Mouse (Mus musculus) hindbrain, embryonic 12.5 days (tissue): ENCODE results near the gene Aldh2. TPM values are rescaled to one million over a fixed set of nuclear protein-coding genes. Genes with fewer than 3 reads are reported as not detected.
A peak's percentile ranks its signal among the peaks of the same experiment; 100 is the strongest.

Experiments used
- ATAC-seq: fragments of 200-750 bp; cut with Nextera tagmentation; 2 replicates; pipeline ENCODE4 v1.8.0; 2017; ENCODE audit warnings: moderate TSS enrichment; ENCODE audit not compliant: low FRiP score
- H3K27ac ChIP-seq: fragments of 300-500 bp; sonication (generic); 2 replicates; pipeline ENCODE4 v1.5.1; 2016; ENCODE audit warnings: mild to moderate bottlenecking
- H3K27me3 ChIP-seq: fragments of 300-500 bp; sonication (generic); 2 replicates; pipeline ENCODE4 v1.6.1; 2016; ENCODE audit warnings: mild to moderate bottlenecking
- H3K36me3 ChIP-seq: fragments of 300-500 bp; sonication (generic); 2 replicates; pipeline ENCODE4 v1.6.1; 2016; ENCODE audit warnings: mild to moderate bottlenecking
- H3K4me1 ChIP-seq: fragments of 300-500 bp; sonication (generic); 2 replicates; pipeline ENCODE4 v1.6.1; 2016
- H3K4me2 ChIP-seq: fragments of 300-500 bp; sonication (generic); replicated peaks from 2 replicates; pipeline ENCODE4 v1.6.1; 2016; ENCODE audit warnings: mild to moderate bottlenecking
- H3K4me3 ChIP-seq: fragments of 300-500 bp; sonication (generic); 2 replicates; pipeline ENCODE4 v1.5.1; 2016; ENCODE audit warnings: mild to moderate bottlenecking
- H3K9ac ChIP-seq: fragments of 300-500 bp; sonication (generic); 2 replicates; pipeline ENCODE4 v1.6.1; 2016; ENCODE audit warnings: mild to moderate bottlenecking, moderate library complexity
- H3K9me3 ChIP-seq: fragments of 300-500 bp; sonication (generic); replicated peaks from 2 replicates; pipeline ENCODE4 v1.6.1; 2016; ENCODE audit warnings: mild to moderate bottlenecking
- WGBS: fragments of 180-500 bp; shearing (Covaris S2); methylation state at CpG from one replicate; pipeline ENCODE4 v1.1.7; 2016; 5-methylcytosine and 5-hydroxymethylcytosine counted together
- polyA plus RNA-seq: library from polyadenylated mRNA; unstranded; fragments of >200 nt; fragmentation: Nextera tagmentation; extraction: Ambion mirVana; gene quantifications from 2 replicates; pipeline ENCODE4 v1.2.1, GENCODE M21; 2016

Gene Aldh2
- polyA plus RNA-seq, 1 experiment from 2014 or later, result 133 TPM

DNA sequence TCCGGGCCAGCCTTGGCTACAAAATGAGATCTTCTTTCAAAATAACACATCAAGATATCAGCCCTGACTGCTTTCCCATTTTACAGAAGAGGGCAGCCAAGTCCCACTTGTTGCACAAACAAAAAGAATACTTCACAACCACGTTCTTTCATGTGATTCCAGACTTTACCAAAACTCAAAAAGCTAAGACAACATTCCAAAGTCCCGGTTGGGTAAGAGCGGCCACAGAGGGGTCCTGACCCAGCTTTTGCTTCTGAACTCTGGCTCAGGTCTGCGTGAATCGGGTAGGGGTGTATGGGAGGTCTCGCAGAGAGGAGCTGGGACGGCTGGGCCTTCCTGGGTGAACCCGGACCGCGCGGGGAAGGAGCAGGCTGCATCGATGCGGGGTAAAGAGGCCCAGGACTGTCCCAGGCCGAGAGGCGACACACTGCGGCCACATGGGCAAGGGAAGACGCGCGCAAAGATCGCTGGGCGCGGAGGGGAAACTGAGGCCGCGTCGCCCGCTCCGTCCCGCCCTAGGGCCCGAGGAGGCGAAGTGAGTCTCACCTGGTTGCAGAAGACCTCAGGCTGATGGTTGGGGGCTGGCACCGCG lies 712 bp downstream of the Aldh2 start:
- peak; percentile 46 for ATAC-seq
- Histone ChIP-seq H3K9ac (peak overlapping the region; percentile 74), H3K4me3 (peak overlapping the region; percentile 70), H3K9me3 (no peaks in the 10 kb centered on the region), H3K27ac (0 out of 2 replicates have a peak overlapping the region, but pooled peaks have one; percentile 74), H3K4me1 (peaks cover 19% of the 10 kb centered on the region), H3K4me2 (peak overlapping the region; percentile 95), H3K36me3 (no peaks in the 10 kb centered on the region), H3K27me3 (peaks cover 5% of the 10 kb centered on the region; the same call in 1 of the 2 replicates)
- WGBS, result 4% methylated on average over 33 of the region's 33 CpGs

DNA sequence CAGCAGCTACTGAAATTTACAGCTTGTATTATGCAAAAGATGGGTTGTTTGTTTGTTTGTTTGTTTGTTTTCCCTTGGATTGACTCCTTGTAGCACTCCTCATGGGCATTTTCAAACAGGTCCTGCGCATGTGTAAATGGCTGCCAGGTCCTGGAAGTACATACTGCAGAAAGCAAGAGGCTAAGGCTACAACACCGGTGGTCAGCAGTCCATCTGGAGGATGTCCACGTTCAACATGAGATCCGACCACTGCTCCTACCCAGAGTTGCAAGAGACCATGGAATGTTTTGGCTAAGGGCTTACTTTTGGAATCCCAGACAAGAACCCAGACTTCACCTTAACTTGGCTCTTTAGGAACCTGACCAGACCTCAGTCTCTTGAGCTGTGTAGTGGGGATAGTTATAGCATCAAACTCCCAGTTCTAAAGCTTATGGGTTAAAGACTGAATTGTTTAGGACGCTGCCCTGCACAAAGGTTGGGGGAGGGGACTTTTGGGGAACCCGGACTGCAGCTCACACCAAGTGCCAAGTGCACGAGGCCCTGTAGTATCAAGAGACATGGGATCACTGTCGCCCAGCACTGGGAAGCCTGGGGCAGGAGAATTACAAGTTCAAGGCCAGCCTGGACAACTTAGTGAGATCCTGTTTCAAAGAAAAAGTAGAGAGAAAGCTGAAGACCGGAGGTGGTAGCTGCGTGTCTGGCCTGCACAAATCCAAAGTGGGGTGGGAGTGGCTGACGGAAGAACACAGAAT lies 1.4 kb downstream of the Aldh2 start:
- H3K27me3 ChIP-seq, result peaks cover 5% of the 10 kb centered on the region; the same call in 1 of the 2 replicates
- H3K27ac ChIP-seq, result no peak overlapping the region
- peak overlapping the region; percentile 95 for H3K4me2 ChIP-seq
- no peaks in the 10 kb centered on the region for H3K9me3 ChIP-seq
- 69% methylated on average over 11 of the region's 11 CpGs for WGBS
- no peak for ATAC-seq
- no peak overlapping the region; the same call in 1 of the 2 replicates for H3K4me3 ChIP-seq
- H3K9ac ChIP-seq, result no peak overlapping the region
- no peaks in the 10 kb centered on the region for H3K36me3 ChIP-seq
- peaks cover 19% of the 10 kb centered on the region for H3K4me1 ChIP-seq

DNA sequence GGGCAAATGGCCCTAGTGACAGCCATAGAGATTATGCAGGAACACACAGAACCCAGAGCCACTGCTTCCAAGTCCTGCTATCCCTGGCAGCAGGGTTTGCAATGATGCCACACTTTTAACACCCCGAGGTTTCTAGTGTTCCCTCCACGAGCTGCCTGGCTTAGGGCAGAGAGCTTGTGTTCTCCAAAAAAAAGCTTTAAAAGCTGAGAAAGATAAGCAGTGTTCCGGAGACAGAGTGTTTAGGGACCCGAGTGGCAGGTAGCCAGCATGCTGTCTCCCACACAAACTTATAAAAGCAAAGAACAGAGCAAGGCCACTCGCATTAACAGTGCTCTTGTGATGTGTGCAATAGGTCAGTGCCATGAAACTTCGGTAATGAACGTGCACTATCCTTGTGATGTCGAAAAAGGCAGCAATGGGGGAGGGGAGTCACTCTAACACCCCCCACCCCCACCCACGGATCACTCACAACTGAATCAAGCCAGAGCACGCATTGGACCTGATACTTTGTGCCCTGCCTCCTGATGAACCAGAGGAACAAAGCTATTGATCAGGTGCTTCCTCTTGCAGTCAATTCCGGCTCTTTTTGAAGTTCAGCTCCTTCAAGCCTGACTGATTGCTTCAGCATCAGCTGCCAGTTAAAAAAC lies 2.1 kb downstream of the Aldh2 start:
- H3K4me3 ChIP-seq, result no peak overlapping the region
- H3K4me2 ChIP-seq, result 0 out of 2 replicates have a peak overlapping the region, but pooled peaks have one; percentile 95
- H3K9ac ChIP-seq, result no peak overlapping the region
- H3K36me3 ChIP-seq, result no peaks in the 10 kb centered on the region
- H3K4me1 ChIP-seq, result peaks cover 20% of the 10 kb centered on the region
- H3K9me3 ChIP-seq, result no peaks in the 10 kb centered on the region
- peaks cover 2% of the 10 kb centered on the region; the same call in 1 of the 2 replicates for H3K27me3 ChIP-seq
- no peak for ATAC-seq
- H3K27ac ChIP-seq, result no peak overlapping the region
- WGBS, result 82% methylated on average over 11 of the region's 11 CpGs

DNA sequence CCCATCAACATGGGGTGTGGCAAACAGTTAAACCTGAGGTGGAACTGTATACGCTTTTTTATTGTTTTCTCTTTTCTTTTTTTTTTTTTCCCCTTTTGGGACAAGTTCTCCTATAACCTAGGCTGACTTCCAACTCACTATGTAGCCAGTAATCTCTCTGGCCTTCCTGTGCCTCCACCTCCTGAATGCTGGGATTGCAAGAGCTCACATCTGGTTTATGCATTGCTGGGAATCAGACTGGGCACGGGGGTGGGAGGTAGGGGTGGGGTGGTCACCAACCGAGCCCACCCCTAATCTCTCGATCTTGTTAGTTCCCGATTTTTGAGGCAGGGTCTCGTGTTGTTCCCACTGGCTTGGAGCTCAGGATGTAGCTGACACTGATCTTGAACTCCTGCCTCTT lies 3.7 kb downstream of the Aldh2 start:
- Histone ChIP-seq H3K9me3 (no peaks in the 10 kb centered on the region), H3K9ac (no peak overlapping the region), H3K4me1 (peaks cover 22% of the 10 kb centered on the region), H3K27me3 (no peaks in the 10 kb centered on the region), H3K27ac (no peak overlapping the region), H3K36me3 (no peaks in the 10 kb centered on the region), H3K4me2 (no peak overlapping the region), H3K4me3 (no peak overlapping the region)
- no peak for ATAC-seq
- WGBS, result 84% methylated on average over 6 of the region's 6 CpGs

DNA sequence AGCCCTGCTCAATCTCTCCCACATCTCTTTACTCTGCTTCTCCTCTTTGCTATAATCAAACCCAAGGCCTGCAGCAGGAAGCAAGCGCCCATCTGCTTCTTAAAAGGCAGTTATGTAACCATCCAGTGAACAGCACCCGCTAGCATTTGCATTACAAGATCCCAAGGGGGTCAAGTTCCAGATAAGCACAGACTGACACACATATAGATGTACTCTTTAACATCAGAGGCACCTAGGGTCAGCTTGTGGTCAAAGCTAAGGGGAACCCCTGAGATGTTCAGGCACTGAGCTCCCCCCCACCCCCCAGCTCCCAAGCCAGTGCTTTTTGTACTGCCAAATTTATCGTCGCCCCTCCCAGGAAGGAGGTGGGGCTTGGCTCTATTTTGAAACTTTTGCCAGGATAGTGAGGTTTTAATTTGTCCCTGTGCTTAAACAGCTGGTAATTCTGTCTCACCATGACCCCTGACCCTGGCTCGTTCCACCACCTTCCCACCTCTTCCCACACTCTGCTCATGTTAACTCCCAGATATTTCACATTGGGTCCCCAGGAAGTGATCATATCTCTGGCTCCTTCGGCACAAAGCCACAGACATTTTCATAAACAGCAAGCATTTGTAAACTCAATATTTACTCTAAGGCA lies 7.1 kb downstream of the Aldh2 start:
- Histone ChIP-seq H3K9me3 (no peaks in the 10 kb centered on the region), H3K27me3 (no peaks in the 10 kb centered on the region), H3K9ac (no peak overlapping the region), H3K4me3 (no peak overlapping the region), H3K4me1 (0 out of 2 replicates have a peak, but pooled peaks cover 5% of the 10 kb centered on the region), H3K36me3 (no peaks in the 10 kb centered on the region), H3K4me2 (no peak overlapping the region), H3K27ac (no peak overlapping the region)
- no peak for ATAC-seq
- WGBS, result 78% methylated on average over 6 of the region's 6 CpGs

DNA sequence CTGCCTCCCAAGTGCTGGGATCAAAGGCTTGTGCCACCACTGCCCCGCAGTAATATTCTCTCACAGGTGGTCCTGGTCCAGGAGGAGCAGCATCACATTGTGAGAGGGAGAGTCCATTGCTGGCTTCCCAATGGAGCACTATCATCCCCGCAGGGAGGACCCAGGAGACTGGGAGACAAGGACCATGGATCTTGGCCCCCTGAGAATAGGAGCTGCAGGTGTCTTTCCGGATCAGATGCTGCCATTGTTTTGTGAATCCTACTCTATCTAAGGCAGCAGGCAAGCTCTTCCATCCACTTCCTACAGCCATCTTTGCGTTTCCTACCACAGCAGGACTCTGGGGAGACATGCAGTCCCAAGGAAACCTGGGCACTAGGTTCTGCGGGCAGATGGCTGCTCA lies 7.9 kb downstream of the Aldh2 start:
- Histone ChIP-seq H3K4me3 (no peak overlapping the region), H3K4me1 (0 out of 2 replicates have a peak, but pooled peaks cover 5% of the 10 kb centered on the region), H3K4me2 (no peak overlapping the region), H3K9me3 (no peaks in the 10 kb centered on the region), H3K27ac (no peak overlapping the region), H3K36me3 (no peaks in the 10 kb centered on the region), H3K9ac (no peak overlapping the region), H3K27me3 (no peaks in the 10 kb centered on the region)
- ATAC-seq, result no peak
- 80% methylated on average over 5 of the region's 5 CpGs for WGBS

DNA sequence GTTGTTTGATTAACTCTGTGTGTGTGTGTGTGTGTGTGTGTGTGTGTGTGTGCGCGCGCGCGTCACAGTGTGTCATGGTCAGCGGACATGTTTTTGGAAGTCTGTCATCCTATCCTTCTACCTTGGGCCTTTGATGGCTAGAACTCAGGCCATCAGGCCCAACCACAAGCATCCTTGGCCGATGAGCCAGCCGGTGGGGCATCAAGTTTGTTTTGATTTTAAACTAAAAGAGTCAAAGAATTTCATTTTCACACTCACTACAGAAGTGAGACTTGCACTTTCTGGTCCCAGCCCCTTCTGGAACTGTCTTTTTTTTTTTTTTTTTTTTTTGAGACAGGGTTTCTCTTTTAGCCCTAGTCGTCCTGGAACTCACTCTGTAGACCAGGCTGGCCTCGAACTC lies 8.6 kb downstream of the Aldh2 start:
- H3K36me3 ChIP-seq, result 0 out of 2 replicates have a peak, but pooled peaks cover under 1% of the 10 kb centered on the region
- no peak overlapping the region for H3K4me3 ChIP-seq
- H3K27ac ChIP-seq, result no peak overlapping the region
- no peaks in the 10 kb centered on the region for H3K9me3 ChIP-seq
- H3K27me3 ChIP-seq, result no peaks in the 10 kb centered on the region
- WGBS, result 94% methylated on average over 10 of the region's 10 CpGs
- H3K4me2 ChIP-seq, result no peak overlapping the region
- 0 out of 2 replicates have a peak, but pooled peaks cover 5% of the 10 kb centered on the region for H3K4me1 ChIP-seq
- ATAC-seq, result no peak
- H3K9ac ChIP-seq, result no peak overlapping the region

DNA sequence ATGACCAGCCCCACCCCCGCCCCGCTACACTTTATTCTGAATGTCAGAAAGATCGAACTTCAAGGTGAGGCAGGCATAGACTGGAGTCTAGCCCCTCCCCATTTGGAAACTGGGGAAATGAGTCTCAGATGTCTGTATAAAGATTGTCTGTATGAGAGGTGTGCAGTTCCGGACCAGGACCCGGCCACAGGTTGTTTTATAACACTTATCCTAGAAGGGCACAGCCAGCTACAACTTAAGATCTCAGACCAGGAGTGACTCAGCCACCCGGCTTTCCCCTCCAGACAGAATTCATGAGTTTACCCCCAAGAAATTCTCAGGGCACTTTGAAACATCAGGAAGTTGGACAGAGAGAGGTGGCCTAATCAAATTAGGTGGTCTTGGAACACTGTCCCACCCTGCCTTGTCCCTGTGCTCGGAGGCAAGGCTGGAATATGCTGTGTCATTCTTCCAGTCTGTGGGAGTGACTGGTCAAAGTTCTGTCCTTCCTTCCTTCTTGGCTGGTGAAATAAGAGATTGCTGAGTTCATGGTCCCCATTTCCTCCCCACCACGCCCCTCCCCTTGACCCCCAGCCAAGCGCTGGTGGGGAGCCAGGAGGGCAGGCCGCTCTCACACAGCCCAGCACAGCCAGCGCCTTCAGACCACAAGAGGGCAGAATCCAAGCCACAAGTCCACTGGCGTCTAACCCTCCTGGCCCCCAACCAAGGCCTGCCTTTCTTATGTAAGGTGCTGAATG lies 9.7 kb downstream of the Aldh2 start:
- H3K4me1 ChIP-seq, result 0 out of 2 replicates have a peak, but pooled peaks cover 5% of the 10 kb centered on the region
- peaks cover 11% of the 10 kb centered on the region for H3K36me3 ChIP-seq
- no peak overlapping the region for H3K27ac ChIP-seq
- H3K4me2 ChIP-seq, result no peak overlapping the region
- WGBS, result 58% methylated on average over 12 of the region's 12 CpGs
- no peaks in the 10 kb centered on the region for H3K9me3 ChIP-seq
- no peaks in the 10 kb centered on the region for H3K27me3 ChIP-seq
- H3K4me3 ChIP-seq, result no peak overlapping the region
- no peak for ATAC-seq
- no peak overlapping the region for H3K9ac ChIP-seq

DNA sequence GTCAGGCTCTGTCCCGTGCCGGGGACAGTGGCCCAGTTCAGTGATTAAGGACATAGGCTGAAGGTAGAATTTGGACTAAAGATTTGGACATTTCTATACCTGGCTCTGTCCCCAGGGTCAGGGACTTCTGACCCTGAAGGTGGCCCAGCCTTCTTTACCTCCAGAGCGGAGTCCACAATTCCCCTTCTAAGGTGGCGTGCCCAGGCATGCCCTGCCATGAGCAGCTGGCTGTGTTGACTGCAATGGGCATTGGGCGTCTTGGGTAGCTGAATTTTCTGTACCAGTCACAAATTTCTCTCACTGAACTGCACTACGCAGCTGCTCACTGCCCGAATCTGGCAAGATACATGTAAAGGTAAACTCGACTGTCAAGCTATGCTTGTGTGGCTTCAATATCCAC lies 11.7 kb downstream of the Aldh2 start:
- no peak for ATAC-seq
- no peak overlapping the region for H3K9ac ChIP-seq
- 91% methylated on average over 8 of the region's 8 CpGs for WGBS

DNA sequence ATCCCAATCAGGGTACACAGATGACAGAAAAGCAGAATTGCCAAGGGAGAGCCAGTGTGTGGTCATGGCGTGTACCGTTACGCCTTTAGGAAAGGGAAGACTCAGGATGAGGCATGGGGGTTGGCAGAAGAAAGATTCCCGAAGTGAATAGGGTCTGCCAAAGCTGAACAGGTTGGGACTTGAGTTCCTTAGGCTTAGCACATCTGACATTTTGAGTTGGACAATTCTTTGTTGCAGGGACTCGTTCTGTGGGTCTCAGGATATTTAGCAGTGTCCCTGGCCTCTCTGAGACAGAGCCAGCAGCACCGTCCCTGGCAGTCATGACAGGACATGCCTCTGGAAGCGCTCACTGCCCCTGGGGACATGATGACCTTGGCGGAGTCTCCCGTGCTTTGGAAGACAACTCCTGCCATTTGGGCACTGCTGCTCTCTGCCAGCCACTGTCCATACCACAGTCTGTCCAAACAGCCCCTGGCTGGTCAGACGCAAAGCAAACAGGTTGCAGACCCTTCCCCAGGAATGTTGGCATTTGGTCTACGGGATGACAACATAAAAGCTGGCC lies 16.6 kb downstream of the Aldh2 start:
- H3K4me2 ChIP-seq, result no peak overlapping the region
- no peaks in the 10 kb centered on the region for H3K9me3 ChIP-seq
- H3K9ac ChIP-seq, result no peak overlapping the region
- peaks cover 28% of the 10 kb centered on the region for H3K36me3 ChIP-seq
- H3K4me3 ChIP-seq, result no peak overlapping the region
- WGBS, result 88% methylated on average over 11 of the region's 11 CpGs
- H3K4me1 ChIP-seq, result no peaks in the 10 kb centered on the region
- no peak for ATAC-seq
- no peak overlapping the region for H3K27ac ChIP-seq
- no peaks in the 10 kb centered on the region for H3K27me3 ChIP-seq

More for the DNA sequence above, 11.7 kb downstream of the Aldh2 start:
- no peaks in the 10 kb centered on the region for H3K27me3 ChIP-seq
- peaks cover 19% of the 10 kb centered on the region for H3K36me3 ChIP-seq
- H3K4me3 ChIP-seq, result no peak overlapping the region
- 0 out of 2 replicates have a peak, but pooled peaks cover 5% of the 10 kb centered on the region for H3K4me1 ChIP-seq
- no peak overlapping the region for H3K27ac ChIP-seq
- no peak overlapping the region for H3K4me2 ChIP-seq
- H3K9me3 ChIP-seq, result no peaks in the 10 kb centered on the region

DNA sequence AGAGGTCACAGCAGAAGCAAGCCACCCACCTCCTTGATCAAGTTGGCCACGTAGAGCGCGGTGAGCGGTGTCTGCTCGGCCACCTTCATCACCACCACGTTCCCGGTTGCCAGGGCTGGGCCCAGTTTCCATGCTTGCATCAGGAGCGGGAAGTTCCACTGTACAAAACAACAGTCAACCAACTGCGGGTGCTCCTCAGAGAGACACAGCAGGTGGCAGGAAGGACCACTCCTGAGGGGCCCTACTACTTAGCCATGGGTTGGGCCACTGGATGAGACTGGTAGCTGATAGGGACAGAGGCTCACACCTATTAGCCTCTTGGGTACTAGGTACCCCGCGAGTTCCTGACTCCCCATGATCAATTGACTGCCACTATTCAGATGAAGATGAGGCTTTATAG lies 17.8 kb downstream of the Aldh2 start:
- no peaks in the 10 kb centered on the region for H3K9me3 ChIP-seq
- peaks cover 33% of the 10 kb centered on the region for H3K36me3 ChIP-seq
- H3K27ac ChIP-seq, result no peak overlapping the region
- ATAC-seq, result no peak
- H3K4me1 ChIP-seq, result no peaks in the 10 kb centered on the region
- H3K27me3 ChIP-seq, result no peaks in the 10 kb centered on the region
- H3K4me3 ChIP-seq, result no peak overlapping the region
- no peak overlapping the region for H3K4me2 ChIP-seq
- no peak overlapping the region for H3K9ac ChIP-seq
- WGBS, result 94% methylated on average over 11 of the region's 11 CpGs
